Mouse (Mus musculus) limb, embryonic 12.5 days (tissue): ENCODE measurements around the gene Atm. TPM values are rescaled to one million over a fixed set of nuclear protein-coding genes. Genes with fewer than 3 reads are reported as not detected.

Experiments
- ATAC-seq: fragments of 200-750 bp; cut with Nextera tagmentation; 2 replicates; pipeline ENCODE4 v1.8.0; 2017; ENCODE audit warnings: low read depth, moderate TSS enrichment; ENCODE audit not compliant: insufficient number of reproducible peaks, insufficient read depth, low FRiP score, low TSS enrichment
- H3K27ac ChIP-seq: fragments of 300-500 bp; sonication (generic); 2 replicates; pipeline ENCODE4 v1.5.1; 2016; ENCODE audit warnings: mild to moderate bottlenecking, moderate library complexity
- H3K27me3 ChIP-seq: fragments of 300-500 bp; sonication (generic); 2 replicates; pipeline ENCODE4 v1.6.1; 2016; ENCODE audit warnings: mild to moderate bottlenecking, moderate library complexity
- H3K36me3 ChIP-seq: fragments of 300-500 bp; sonication (generic); 2 replicates; pipeline ENCODE4 v1.6.1; 2016; ENCODE audit warnings: mild to moderate bottlenecking, moderate library complexity
- H3K4me1 ChIP-seq: fragments of 300-500 bp; sonication (generic); replicated peaks from 2 replicates; pipeline ENCODE4 v1.6.1; 2016
- H3K4me2 ChIP-seq: fragments of 300-500 bp; sonication (generic); 2 replicates; pipeline ENCODE4 v1.6.1; 2016; ENCODE audit warnings: mild to moderate bottlenecking, moderate library complexity
- H3K4me3 ChIP-seq: fragments of 300-500 bp; sonication (generic); replicated peaks from 2 replicates; pipeline ENCODE4 v1.5.1; 2016; ENCODE audit warnings: mild to moderate bottlenecking
- H3K9ac ChIP-seq: fragments of 300-500 bp; sonication (generic); replicated peaks from 2 replicates; pipeline ENCODE4 v1.6.1; 2016; ENCODE audit warnings: mild to moderate bottlenecking, moderate library complexity
- H3K9me3 ChIP-seq: fragments of 300-500 bp; sonication (generic); 2 replicates; pipeline ENCODE4 v1.6.1; 2016; ENCODE audit warnings: mild to moderate bottlenecking, moderate library complexity
- WGBS: fragments of 180-500 bp; shearing (Covaris S2); methylation state at CpG from one replicate; pipeline ENCODE4 v1.1.7; 2016; 5-methylcytosine and 5-hydroxymethylcytosine counted together
- polyA plus RNA-seq: library from polyadenylated mRNA; unstranded; fragments of >200 nt; fragmentation: Nextera tagmentation; extraction: Ambion mirVana; gene quantifications from 2 replicates; pipeline ENCODE4 v1.2.1, GENCODE M21; 2016

The Atm gene
- polyA plus RNA-seq, 1 experiment from 2014 or later = 16.1 TPM

- Histone ChIP-seq H3K27ac (no peak overlapping the region), H3K9me3 (no peaks in the 10 kb centered on the region), H3K9ac (no peak overlapping the region), H3K4me3 (no peak overlapping the region), H3K27me3 (no peaks in the 10 kb centered on the region), H3K36me3 (peaks cover 60% of the 10 kb centered on the region), H3K4me1 (no peaks in the 10 kb centered on the region), H3K4me2 (no peak overlapping the region)
- ATAC-seq = no peak
Observed at GRCm38 (mm10) chr9:53485886-53486285, 50.7 kb downstream of the Atm start.

GRCm38 (mm10) chr9:53472806-53473518 lies 63.6 kb downstream of the Atm start:
- 88% methylated on average over 9 of the region's 9 CpGs for WGBS

DNA sequence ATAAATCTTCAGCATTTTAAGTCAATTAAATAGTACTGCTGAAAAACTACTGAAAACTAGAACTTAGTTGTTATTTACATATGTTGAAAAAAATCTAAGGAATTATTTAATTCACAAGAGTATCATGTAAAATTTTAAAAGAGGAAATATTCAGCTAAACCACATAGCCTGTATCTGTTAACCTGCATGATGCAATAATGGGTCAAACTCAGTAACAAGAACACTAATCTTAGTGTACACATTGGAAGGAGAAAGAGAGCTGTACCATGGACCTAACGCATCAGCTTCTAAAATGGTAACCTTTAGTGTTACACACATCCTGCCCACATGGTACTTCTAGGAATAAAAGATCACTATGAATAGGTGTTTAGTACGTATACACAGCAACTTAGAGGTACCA lies 84.5 kb downstream of the Atm start:
- no peak overlapping the region for H3K4me3 ChIP-seq
- ATAC-seq = no peak
- H3K36me3 ChIP-seq = peaks cover 58% of the 10 kb centered on the region
- 97% methylated on average over 2 of the region's 2 CpGs for WGBS
- no peak overlapping the region for H3K27ac ChIP-seq
- no peaks in the 10 kb centered on the region for H3K9me3 ChIP-seq
- no peak overlapping the region for H3K9ac ChIP-seq
- H3K4me2 ChIP-seq = no peak overlapping the region
- no peaks in the 10 kb centered on the region for H3K4me1 ChIP-seq
- H3K27me3 ChIP-seq = no peaks in the 10 kb centered on the region

More at GRCm38 (mm10) chr9:53472806-53473518, 63.6 kb downstream of the Atm start:
- no peaks in the 10 kb centered on the region for H3K4me1 ChIP-seq
- no peaks in the 10 kb centered on the region for H3K27me3 ChIP-seq
- peaks cover 34% of the 10 kb centered on the region for H3K36me3 ChIP-seq
- H3K9ac ChIP-seq = no peak overlapping the region
- H3K27ac ChIP-seq = no peak overlapping the region
- no peak overlapping the region for H3K4me3 ChIP-seq
- no peak overlapping the region for H3K4me2 ChIP-seq
- H3K9me3 ChIP-seq = no peaks in the 10 kb centered on the region
- no peak for ATAC-seq

DNA sequence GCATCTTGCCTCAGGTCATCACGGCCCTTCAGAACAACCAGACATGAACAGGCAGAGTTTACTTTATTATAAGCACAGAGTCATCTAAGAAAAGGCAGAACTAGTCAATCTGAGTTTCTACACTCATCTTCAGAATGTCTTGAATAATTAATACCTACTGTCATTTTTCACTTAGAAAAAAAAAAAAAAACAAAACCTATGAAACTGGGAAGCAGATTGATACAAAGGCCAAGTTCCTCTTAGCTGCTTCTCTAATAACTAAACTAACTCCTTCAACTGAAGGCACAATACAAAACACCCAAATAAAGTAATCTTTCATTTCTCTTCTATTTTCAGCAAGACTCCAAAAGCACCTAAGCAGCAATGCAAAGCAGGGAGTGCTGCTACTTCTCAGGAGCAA lies 85.9 kb downstream of the Atm start:
- no peak overlapping the region for H3K27ac ChIP-seq
- ATAC-seq = no peak
- H3K36me3 ChIP-seq = peaks cover 62% of the 10 kb centered on the region
- WGBS = 89% methylated on average over 1 of the region's 1 CpGs
- no peaks in the 10 kb centered on the region for H3K4me1 ChIP-seq
- H3K4me3 ChIP-seq = no peak overlapping the region
- H3K4me2 ChIP-seq = no peak overlapping the region
- no peaks in the 10 kb centered on the region for H3K9me3 ChIP-seq
- H3K27me3 ChIP-seq = no peaks in the 10 kb centered on the region
- no peak overlapping the region for H3K9ac ChIP-seq

DNA sequence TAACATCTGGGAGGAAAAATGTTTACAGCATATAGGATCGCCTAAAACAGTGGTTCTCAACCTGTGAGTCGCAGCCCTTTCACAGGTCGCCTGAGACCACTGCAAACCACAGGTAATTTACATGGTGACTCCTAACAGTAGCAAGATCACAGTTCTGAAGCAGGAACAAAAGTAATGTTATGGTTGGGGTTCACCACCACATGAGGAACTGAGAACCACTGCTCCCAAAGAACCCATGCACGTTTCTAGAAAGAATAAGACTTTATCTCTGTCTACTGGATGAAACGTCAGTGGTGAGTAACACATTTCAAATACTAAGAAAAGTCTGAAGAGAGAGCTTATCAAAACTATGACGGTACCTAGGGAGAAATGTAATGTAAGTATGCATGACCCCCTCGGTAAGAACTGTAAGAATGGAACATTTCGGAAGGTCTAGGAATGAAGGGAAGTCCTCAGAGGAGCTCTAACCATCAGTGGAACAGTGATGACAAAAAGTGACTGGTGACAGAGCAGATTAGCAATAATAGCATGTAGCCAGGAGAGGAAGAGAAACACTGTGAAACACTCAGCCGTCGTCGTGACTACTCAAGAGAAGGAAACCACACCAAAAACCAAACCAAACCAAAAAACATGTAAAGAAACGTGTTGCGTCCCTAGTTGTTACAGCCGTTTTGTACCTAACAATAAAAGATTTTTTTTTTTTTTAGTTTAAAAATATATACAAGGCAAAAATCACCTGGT lies 100.5 kb downstream of the Atm start:
- 90% methylated on average over 14 of the region's 14 CpGs for WGBS
- Histone ChIP-seq H3K4me1 (no peaks in the 10 kb centered on the region), H3K27ac (no peak overlapping the region), H3K9me3 (no peaks in the 10 kb centered on the region), H3K4me3 (no peak overlapping the region), H3K9ac (no peak overlapping the region), H3K27me3 (no peaks in the 10 kb centered on the region), H3K36me3 (peaks cover 22% of the 10 kb centered on the region; the same call in 1 of the 2 replicates), H3K4me2 (no peak overlapping the region)
- no peak for ATAC-seq

DNA sequence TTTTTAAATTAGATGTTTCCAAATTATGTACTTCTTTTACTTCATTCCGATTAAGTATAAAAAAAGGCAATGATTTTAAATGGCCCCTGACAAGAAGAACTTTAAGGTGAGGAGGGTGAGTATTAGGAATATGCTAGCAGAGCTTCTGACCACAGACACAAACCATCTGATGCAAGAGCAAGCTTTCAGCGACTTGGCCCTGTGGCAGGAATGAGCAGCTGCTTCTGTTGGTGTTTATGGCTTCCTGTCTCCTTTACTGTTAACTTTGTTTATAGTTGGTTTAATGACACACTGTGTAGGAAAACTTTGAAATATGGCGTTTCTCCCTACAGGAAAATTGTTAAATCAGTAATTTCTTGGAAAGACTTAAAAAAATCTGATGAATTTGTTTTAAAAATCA lies 108.9 kb downstream of the Atm start:
- WGBS = 38% methylated on average over 3 of the region's 3 CpGs
- 0 out of 2 replicates have a peak, but pooled peaks cover 5% of the 10 kb centered on the region for H3K4me1 ChIP-seq
- no peak overlapping the region for H3K4me3 ChIP-seq
- H3K4me2 ChIP-seq = no peak overlapping the region
- H3K9ac ChIP-seq = no peak overlapping the region
- ATAC-seq = no peak
- no peaks in the 10 kb centered on the region for H3K27me3 ChIP-seq
- H3K9me3 ChIP-seq = no peaks in the 10 kb centered on the region
- no peak overlapping the region for H3K27ac ChIP-seq
- H3K36me3 ChIP-seq = no peaks in the 10 kb centered on the region

DNA sequence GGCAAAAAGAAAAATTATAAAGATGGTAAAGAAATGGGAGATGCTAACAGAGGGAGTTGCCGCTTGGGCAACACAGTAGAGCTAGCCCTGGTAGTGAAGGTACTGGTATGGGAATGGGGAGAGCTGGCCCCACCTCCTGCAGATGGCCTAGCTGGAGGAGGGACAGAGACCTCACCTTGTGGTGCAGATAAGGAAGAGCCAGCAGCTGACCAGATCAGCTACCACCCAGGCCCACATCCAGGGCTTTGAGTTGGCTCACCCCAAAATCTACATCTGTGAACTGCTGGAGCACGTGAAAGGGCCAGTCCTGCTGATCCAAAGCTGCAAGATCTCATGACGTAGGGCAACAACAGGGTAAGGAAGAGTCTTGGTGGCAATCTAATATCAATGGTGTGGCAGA lies 109.8 kb downstream of the Atm start:
- WGBS = 86% methylated on average over 3 of the region's 3 CpGs
- H3K36me3 ChIP-seq = no peaks in the 10 kb centered on the region
- no peaks in the 10 kb centered on the region for H3K9me3 ChIP-seq
- no peak for ATAC-seq
- no peak overlapping the region for H3K27ac ChIP-seq
- 0 out of 2 replicates have a peak, but pooled peaks cover 5% of the 10 kb centered on the region for H3K4me1 ChIP-seq
- no peak overlapping the region for H3K9ac ChIP-seq
- no peak overlapping the region for H3K4me2 ChIP-seq
- no peaks in the 10 kb centered on the region for H3K27me3 ChIP-seq
- no peak overlapping the region for H3K4me3 ChIP-seq

GRCm38 (mm10) chr9:53422133-53422896 lies 114.2 kb downstream of the Atm start:
- peaks cover 9% of the 10 kb centered on the region for H3K9me3 ChIP-seq
- no peak for ATAC-seq
- H3K4me2 ChIP-seq = no peak overlapping the region
- no peak overlapping the region for H3K27ac ChIP-seq
- no peaks in the 10 kb centered on the region for H3K36me3 ChIP-seq
- H3K4me1 ChIP-seq = 0 out of 2 replicates have a peak, but pooled peaks cover under 1% of the 10 kb centered on the region
- H3K9ac ChIP-seq = no peak overlapping the region
- no peak overlapping the region for H3K4me3 ChIP-seq
- 62% methylated on average over 9 of the region's 9 CpGs for WGBS
- no peaks in the 10 kb centered on the region for H3K27me3 ChIP-seq

GRCm38 (mm10) chr9:53409427-53409826 lies 127.1 kb downstream of the Atm start:
- H3K4me3 ChIP-seq = no peak overlapping the region
- H3K27ac ChIP-seq = no peak overlapping the region
- no peak for ATAC-seq
- H3K9ac ChIP-seq = no peak overlapping the region
- no peak overlapping the region for H3K4me2 ChIP-seq
- H3K9me3 ChIP-seq = peaks cover 4% of the 10 kb centered on the region; the same call in 1 of the 2 replicates
- H3K27me3 ChIP-seq = no peaks in the 10 kb centered on the region
- H3K36me3 ChIP-seq = no peaks in the 10 kb centered on the region
- WGBS = 69% methylated on average over 3 of the region's 3 CpGs
- H3K4me1 ChIP-seq = peaks cover 15% of the 10 kb centered on the region

GRCm38 (mm10) chr9:53408953-53409361 lies 127.6 kb downstream of the Atm start:
- H3K27me3 ChIP-seq = no peaks in the 10 kb centered on the region
- no peaks in the 10 kb centered on the region for H3K36me3 ChIP-seq
- no peak overlapping the region for H3K9ac ChIP-seq
- H3K27ac ChIP-seq = no peak overlapping the region
- peaks cover 4% of the 10 kb centered on the region; the same call in 1 of the 2 replicates for H3K9me3 ChIP-seq
- peaks cover 17% of the 10 kb centered on the region for H3K4me1 ChIP-seq
- H3K4me2 ChIP-seq = no peak overlapping the region
- ATAC-seq = no peak
- H3K4me3 ChIP-seq = no peak overlapping the region
- 86% methylated on average over 2 of the region's 2 CpGs for WGBS

GRCm38 (mm10) chr9:53408548-53408947 lies 128.0 kb downstream of the Atm start:
- peaks cover 17% of the 10 kb centered on the region for H3K4me1 ChIP-seq
- H3K27ac ChIP-seq = no peak overlapping the region
- ATAC-seq = no peak
- H3K36me3 ChIP-seq = no peaks in the 10 kb centered on the region
- H3K9me3 ChIP-seq = peaks cover 4% of the 10 kb centered on the region; the same call in 1 of the 2 replicates
- H3K4me2 ChIP-seq = no peak overlapping the region
- no peak overlapping the region for H3K9ac ChIP-seq
- no peak overlapping the region for H3K4me3 ChIP-seq
- 80% methylated on average over 4 of the region's 4 CpGs for WGBS
- H3K27me3 ChIP-seq = no peaks in the 10 kb centered on the region
